Mouse (Mus musculus) liver, adult 2 months (tissue): ENCODE results near the gene Cldn12.

Experiments used
- CTCF ChIP-seq: fragments of 200-500 bp; IDR thresholded peaks from 2 replicates; pipeline ENCODE4 v1.5.1; 2011; ENCODE audit warnings: low read depth, low read length, control low read depth
- POLR2A ChIP-seq: fragments of 200-500 bp; IDR thresholded peaks from 2 replicates; pipeline ENCODE4 v1.6.1; 2011; ENCODE audit warnings: low read length, control low read depth; ENCODE audit not compliant: insufficient read depth; ENCODE audit errors: extremely low read depth

DNA sequence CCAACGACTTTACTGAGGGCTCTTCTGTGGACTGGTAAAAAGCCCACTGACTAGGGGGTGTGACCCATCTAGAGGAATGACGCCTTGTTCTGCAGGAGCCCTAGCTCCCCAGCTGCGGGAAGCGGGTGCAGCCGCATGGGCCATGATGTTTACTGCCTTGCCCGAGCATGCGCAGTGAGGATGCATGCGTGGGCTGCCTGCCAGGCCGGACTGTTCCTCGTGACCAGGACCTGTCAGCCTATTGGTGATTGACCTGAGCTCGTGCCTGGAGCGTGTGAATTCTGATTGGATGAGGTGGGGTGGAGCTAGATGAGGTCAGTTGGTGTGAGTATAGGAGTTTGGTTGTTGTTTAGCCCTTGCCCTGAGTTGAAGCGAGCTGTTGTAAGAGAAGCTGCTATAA is 10.3 kb downstream of the Cldn12 start:
- TF ChIP-seq CTCF (no peak), POLR2A (no peak)
